Mouse (Mus musculus): Measurements from ENCODE around the gene Plekha4.

DNA sequence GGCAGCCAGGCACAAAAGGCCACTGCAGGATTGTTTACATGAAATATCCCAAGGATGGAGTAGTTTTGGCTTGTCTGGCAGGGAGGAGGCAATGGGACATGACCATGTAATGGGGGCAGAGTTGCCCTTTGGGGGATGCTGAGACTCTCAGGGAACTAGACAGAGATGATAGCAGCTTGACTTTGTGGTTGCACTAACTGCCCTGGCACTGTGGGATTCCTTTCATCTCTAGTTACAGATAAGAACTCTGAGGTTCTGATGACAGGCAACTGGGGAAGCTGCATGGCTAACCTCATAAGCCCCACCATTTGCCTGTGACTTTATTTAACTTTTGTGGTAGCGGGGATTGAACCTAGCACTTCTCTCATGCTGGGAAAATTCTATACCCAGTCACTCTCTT, 70.0 kb downstream of the Plekha4 start:
- TF ChIP-seq CTCF (conservative IDR thresholded peaks at IDR 0.05; ENCODE audit: low read length) (no peak), POU5F1 (IDR thresholded peaks at IDR 0.05; ENCODE audit: borderline replicate concordance, low read length) (no peak), NANOG (IDR thresholded peaks at IDR 0.05; ENCODE audit: borderline replicate concordance, low read length) (no peak)

Data from E14TG2a.4 (cell line).